Mouse (Mus musculus) liver, embryonic 14.5 days (tissue): ENCODE measurements at regions not wholly inside any gene's neighbourhood (a gene's known extent, or its start where the extent isn't known, plus 50 kb on each side); places are given as distances from the start of the nearest gene placed in this dataset.

Experiments
- CTCF ChIP-seq: IDR thresholded peaks from 2 replicates; pipeline ENCODE4 v1.5.1; 2016; ENCODE audit warnings: antibody characterized with exemption, low read depth, control low read depth
- EP300 ChIP-seq: IDR thresholded peaks from 2 replicates; pipeline ENCODE4 v1.6.1; 2016; ENCODE audit warnings: antibody characterized with exemption, low read depth

DNA sequence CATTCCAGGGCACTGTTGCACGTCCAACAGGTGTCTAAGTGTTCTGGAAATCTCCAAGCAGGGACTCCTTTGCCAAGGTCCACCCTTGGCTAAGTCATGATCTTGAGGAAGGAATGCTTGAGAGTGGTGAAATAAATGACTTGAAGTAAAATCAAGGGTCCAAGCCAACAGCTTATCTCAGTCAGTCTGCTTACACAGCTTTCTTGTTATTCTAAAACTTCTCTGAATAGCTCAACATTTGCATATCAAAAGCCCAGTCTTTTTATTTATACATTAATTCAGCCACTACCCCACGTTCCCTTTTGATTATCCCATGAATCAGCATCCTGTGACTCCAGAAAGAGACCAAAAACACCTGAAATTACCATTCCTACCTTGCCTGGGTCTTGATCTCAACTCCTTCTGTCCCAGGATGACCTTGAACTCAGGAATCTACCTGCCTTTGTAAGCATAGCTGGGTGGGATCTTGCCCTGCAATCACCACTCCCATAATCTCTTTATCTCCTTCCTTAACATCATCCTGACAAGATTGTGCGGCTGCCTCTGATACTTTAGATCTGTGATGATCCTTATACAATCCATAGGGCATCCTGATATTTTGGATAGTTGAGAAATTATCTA lies 57.5 kb upstream of the Sestd1 start:
- TF ChIP-seq CTCF (no peak), EP300 (no peak)
